Mouse (Mus musculus) left cerebral cortex, postnatal 10 days (tissue): ENCODE data around the gene Mael. TPM values are rescaled to one million over a fixed set of nuclear protein-coding genes. Genes with fewer than 3 reads are reported as not detected.

ENCODE experiments used
- DNase-seq, 2 experiments: peaks; one replicate each; pipeline ENCODE4 v3.0.0; 2021 to 2022; ENCODE audit warnings: low spot score in 2 of 2, mixed read lengths in 1 of 2; ENCODE audit errors: extremely low spot score in 1 of 2
- intact Hi-C: fragments of 180-260 bp; cut with DNase I; formaldehyde crosslinking; loops from one replicate; pipeline ENCODE4 v1.15.1; 2025
- total RNA-seq, 2 experiments: library from RNA; stranded (reverse); gene quantifications; 2 replicates each; pipeline ENCODE4 v1.2.3; 2021

The Mael gene
- total RNA-seq, 2 experiments from 2014 or later: 0.43 TPM; not detected in 1

DNA sequence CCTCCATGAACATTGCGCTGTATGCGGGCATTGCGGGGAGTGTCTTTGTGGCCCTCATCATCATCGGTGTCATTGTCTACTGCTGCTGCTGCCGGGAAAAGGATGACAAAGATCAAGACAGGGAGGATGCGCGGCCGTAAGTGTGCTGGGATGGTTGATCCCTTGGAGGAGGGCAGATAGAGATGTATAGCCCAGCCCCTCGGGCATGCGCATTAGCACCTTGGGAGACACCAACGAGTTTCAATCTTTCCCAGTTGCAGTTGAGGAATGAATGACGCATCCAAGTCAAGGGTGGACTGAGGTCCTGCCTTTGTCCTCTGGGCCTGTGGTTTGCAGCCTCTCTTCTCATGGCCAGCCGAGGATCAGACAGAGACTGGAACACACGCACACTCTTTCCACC is 74.0 kb downstream of the Mael start:
- DNase-seq: no peak
- intact Hi-C loops: loop anchor here (5.0 kb wide), 1 partner anchor 153 kb away; no protein-coding TSS in a partner anchor

DNA sequence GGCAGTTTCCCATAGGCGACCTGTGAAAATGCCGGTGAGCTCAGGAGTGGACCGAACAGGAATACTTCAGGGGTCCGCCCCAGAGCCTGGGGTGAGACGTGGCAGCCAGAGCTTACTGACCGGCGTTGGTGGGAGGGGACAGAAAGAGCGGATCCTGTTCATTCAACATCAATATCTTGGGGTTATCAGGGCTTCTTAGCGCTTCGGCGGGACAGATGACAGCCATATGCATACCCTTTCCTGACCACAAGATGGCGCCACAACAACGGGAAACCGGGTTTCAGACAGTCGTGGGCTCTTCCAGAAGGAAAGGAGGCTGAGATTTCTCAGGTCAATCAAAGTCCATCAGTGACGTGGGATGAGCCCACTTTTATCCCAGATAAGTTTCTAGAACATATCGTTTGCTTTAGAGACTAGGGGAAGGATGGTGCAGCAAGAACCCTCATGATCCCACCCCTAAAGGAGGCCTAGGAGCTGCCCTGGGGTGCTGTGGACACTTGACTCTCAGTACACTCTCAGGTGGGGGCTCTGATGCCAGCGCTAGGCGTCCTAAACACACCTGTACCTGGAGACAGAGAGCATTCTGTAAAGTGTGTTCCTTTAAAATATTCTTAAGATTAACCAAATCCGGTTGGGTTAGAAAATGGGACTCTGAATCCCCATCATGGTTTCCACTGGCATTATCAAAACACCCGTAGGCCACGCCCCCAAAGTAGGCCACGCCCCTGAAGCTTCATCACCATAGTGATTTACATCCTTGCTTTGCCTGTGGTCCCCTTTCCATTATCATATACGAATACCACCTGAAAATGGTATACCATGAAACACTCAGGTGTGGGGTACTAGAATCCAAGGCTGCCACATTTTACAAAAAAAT is 77.7 kb downstream of the Mael start:
- peak; percentile 65 to 78 for DNase-seq
- intact Hi-C loops: loop anchor here (2.0 to 5.0 kb wide), 3 partner anchors 94 to 200 kb away; partner anchors contain the start of gene Ildr2

DNA sequence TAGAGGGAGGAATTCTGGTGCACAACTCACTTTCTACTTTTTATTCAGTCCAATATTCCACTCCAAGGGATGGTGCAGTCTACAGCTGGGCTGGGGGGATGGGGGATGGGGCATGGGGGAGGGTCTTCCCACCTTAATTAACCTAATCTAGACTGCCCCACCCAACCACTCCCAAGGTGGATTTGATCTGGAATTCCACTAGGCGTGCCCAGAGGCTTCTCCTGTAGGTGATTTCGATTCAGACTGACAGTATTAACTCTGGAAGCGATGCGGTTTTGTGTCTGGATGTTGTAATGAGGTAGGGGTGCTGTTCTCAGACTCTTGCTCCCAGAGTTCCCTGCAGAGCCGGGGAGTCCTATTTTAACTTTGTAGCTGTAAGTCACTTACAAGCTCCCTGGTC is 78.4 kb downstream of the Mael start:
- DNase-seq: no peak
- intact Hi-C loops: loop anchor here (2.0 to 5.0 kb wide), 3 partner anchors 95 to 201 kb away; partner anchors contain the start of gene Ildr2

GRCm38 (mm10) chr1:166158664-166159063 is 79.9 kb downstream of the Mael start:
- intact Hi-C loops: loop anchor here (10.0 kb wide), 1 partner anchor 494 kb away; no protein-coding TSS in a partner anchor
- DNase-seq: no peak

DNA sequence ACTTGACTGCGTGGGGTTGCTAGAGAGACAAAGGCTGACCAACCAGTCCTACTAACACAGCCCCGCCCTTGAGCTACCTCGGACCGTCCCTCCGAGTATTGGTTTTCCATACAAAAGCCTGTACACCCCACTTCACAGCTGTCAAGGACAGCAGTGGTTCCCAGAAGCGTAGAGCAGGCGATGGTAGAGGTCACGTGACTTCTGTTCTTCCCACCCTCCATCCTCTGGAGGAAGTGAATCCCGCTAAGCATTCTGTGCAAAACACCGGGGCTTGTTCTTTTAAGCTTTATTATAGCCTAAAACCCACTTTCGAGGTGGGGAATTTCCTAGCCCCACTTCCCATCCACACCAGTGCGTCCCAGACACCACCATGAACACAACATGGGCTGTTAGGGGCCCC is 80.8 kb downstream of the Mael start:
- intact Hi-C loops: loop anchor here (10.0 kb wide), 1 partner anchor 493 kb away; no protein-coding TSS in a partner anchor
- no peak for DNase-seq

DNA sequence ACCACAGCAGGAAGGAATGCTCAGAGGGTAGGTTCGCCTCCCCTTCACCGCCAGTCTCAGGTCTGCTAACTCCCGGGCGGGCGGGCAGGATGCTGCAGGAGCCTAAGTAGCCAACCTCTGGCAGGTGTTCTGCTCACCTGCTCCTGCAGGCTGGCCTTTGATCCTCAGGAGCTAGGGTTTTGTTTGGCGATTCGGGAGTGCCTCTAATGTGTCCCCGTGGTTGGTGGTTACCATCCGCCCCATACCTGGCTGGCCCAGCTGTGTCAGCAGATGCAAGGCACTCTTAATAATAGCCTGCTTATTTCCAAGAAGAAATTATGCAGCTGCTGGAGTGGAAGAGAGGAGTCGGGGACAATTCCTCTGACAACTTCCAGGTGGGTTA is 83.4 kb downstream of the Mael start:
- intact Hi-C loops: loop anchor here (10.0 kb wide), 1 partner anchor 490 kb away; no protein-coding TSS in a partner anchor

DNA sequence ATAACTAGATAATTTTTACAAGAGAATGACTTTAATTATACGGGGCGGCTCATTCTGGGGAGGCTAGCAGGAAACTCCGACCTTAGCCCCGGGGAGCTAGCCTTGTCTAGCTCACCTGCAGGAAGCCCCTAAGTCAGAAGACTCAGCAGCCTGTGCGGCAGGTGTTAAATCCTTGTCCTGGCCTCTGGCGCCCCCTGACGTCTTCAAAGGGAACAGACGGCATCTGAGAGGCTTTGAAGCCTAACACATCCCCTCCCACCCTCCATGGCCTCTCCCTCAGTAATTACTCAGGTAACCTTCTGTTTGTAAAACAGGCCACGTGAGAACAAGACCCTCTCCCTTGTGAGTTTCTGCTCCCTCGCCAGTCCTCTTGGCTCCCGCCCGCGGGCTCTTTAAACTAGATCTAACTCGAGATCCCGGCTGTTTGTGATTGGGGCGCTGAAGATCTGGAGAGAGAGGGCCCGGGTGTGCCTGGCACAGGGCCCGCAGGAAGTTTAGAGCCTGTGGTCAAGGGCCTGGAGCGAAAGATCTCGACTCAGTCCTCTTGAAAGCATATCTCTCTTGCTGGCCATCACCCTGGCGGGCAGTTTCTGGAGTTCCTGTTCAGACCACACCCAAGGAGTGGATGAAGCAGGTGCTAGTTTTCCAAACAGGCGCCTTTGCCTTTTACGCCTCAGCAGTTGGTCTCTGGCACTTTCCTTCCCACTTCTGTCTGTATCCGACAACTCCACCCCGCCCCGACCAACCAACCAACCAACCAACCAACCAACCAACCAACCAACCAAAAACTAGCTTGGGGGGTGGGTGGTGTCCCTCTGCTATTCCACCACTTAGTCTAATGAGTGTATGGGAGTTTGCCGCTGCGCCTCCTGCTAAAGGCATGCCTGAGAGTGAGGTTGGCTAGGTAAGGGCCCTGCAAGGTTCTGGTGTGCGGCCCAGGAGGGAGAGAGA is 84.1 kb downstream of the Mael start:
- intact Hi-C loops: loop anchor here (1.0 to 10.0 kb wide), 4 partner anchors 97 to 490 kb away; partner anchors contain the start of gene Pou2f1
- peak; percentile 58 to 75 for DNase-seq

More for the DNA sequence above, 83.4 kb downstream of the Mael start:
- no peak for DNase-seq

GRCm38 (mm10) chr1:166153351-166154120 is 85.0 kb downstream of the Mael start:
- intact Hi-C loops: loop anchor here (1.0 to 10.0 kb wide), 5 partner anchors 96 to 489 kb away; partner anchors contain the start of gene Pou2f1
- peak; percentile 86 to 91 for DNase-seq

DNA sequence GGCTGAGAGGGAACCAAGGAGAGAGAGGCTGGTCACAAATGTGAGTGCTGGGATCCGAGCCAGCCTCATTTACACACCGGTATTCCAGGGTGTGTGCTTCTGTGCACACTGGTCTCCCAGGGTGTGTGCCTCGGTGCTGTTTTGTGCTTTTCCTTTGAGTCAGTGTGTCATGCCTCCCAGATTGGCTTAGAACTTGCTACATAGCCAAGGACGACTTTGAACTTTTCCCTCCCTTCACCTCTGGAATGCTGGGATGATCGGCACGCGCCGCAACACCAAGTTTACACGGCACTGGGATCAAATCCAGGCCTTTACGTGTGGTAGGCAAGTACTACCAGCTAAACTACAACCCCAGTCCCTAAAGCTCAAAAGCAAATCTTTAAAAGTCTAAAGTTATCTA is 86.5 kb downstream of the Mael start:
- no peak for DNase-seq
- intact Hi-C loops: loop anchor here (5.0 to 10.0 kb wide), 3 partner anchors 95 to 487 kb away; no protein-coding TSS in a partner anchor

GRCm38 (mm10) chr1:166151341-166151740 is 87.2 kb downstream of the Mael start:
- intact Hi-C loops: loop anchor here (5.0 to 10.0 kb wide), 3 partner anchors 94 to 487 kb away; no protein-coding TSS in a partner anchor
- DNase-seq: no peak

Other genes starting within 250 kb of the Mael start
- 10 to 100 TPM; 17.5 to 18.0 TPM for gene Pou2f1, start 236.1 kb downstream of the Mael start, total RNA-seq
- under 1 TPM; 0.45 to 0.54 TPM for gene Dusp27, start 110.8 kb downstream of the Mael start, total RNA-seq
- gene Gpa33, start 108.5 kb downstream of the Mael start, total RNA-seq: not detected
- 100 to 1,000 TPM; 147 to 154 TPM for gene Ildr2, start 15.4 kb upstream of the Mael start, total RNA-seq
- gene Tada1, start 140.3 kb upstream of the Mael start, total RNA-seq: 10 to 100 TPM; 33.3 to 36.3 TPM
- gene Pogk, start 171.1 kb upstream of the Mael start, total RNA-seq: 10 to 100 TPM; 37.0 to 41.3 TPM